Mouse (Mus musculus) limb, embryonic 10.5 days (tissue): ENCODE data around the gene Tbxa2r. TPM values are rescaled to one million over a fixed set of nuclear protein-coding genes. Genes with fewer than 3 reads are reported as not detected.

Experiments
- DNase-seq: peaks from one replicate; pipeline ENCODE4 v3.0.0-alpha.2; 2017; ENCODE audit warnings: low spot score
- H3K27ac ChIP-seq: fragments of 300-500 bp; sonication (generic); 2 replicates; pipeline ENCODE4 v1.5.1; 2016; ENCODE audit warnings: mild to moderate bottlenecking
- H3K27me3 ChIP-seq: fragments of 300-500 bp; sonication (generic); 2 replicates; pipeline ENCODE4 v1.6.1; 2016; ENCODE audit warnings: low read depth, mild to moderate bottlenecking; ENCODE audit not compliant: poor library complexity, severe bottlenecking
- H3K36me3 ChIP-seq: fragments of 300-500 bp; sonication (generic); 2 replicates; pipeline ENCODE4 v1.6.1; 2016; ENCODE audit warnings: mild to moderate bottlenecking, moderate library complexity
- H3K4me1 ChIP-seq: fragments of 300-500 bp; sonication (generic); 2 replicates; pipeline ENCODE4 v1.6.1; 2016
- H3K4me3 ChIP-seq: fragments of 300-500 bp; sonication (generic); 2 replicates; pipeline ENCODE4 v1.5.1; 2016; ENCODE audit warnings: mild to moderate bottlenecking, moderate library complexity
- H3K9me3 ChIP-seq: fragments of 300-500 bp; sonication (generic); replicated peaks from 2 replicates; pipeline ENCODE4 v1.6.1; 2016; ENCODE audit warnings: mild to moderate bottlenecking
- WGBS: fragments of 180-500 bp; shearing (Covaris S2); methylation state at CpG from one replicate; pipeline ENCODE4 v1.1.7; 2016; 5-methylcytosine and 5-hydroxymethylcytosine counted together
- polyA plus RNA-seq: library from polyadenylated mRNA; unstranded; fragments of >200 nt; fragmentation: Nextera tagmentation; extraction: Ambion mirVana; gene quantifications from 2 replicates; pipeline ENCODE4 v1.2.1, GENCODE M21; 2016

Gene Tbxa2r
- polyA plus RNA-seq, 1 experiment from 2014 or later, result 3.2 TPM

- peak overlapping the region; percentile 95 for H3K4me3 ChIP-seq
- no peak for DNase-seq
- peaks cover 60% of the 10 kb centered on the region for H3K4me1 ChIP-seq
- no peaks in the 10 kb centered on the region for H3K27me3 ChIP-seq
- H3K36me3 ChIP-seq, result peaks cover 68% of the 10 kb centered on the region
- WGBS, result 95% methylated on average over 13 of the region's 13 CpGs
- no peaks in the 10 kb centered on the region for H3K9me3 ChIP-seq
- H3K27ac ChIP-seq, result peak overlapping the region; percentile 95
These were observed 9.8 kb upstream of the Tbxa2r start for GRCm38 (mm10) chr10:81318589-81319329.

- WGBS, result 40% methylated on average over 8 of the region's 8 CpGs
- Histone ChIP-seq H3K27me3 (no peaks in the 10 kb centered on the region), H3K27ac (peak overlapping the region; percentile 95), H3K4me3 (peak overlapping the region; percentile 95), H3K9me3 (no peaks in the 10 kb centered on the region), H3K36me3 (peaks cover 68% of the 10 kb centered on the region), H3K4me1 (peaks cover 60% of the 10 kb centered on the region)
- DNase-seq, result no peak
These were observed 9.2 kb upstream of the Tbxa2r start for GRCm38 (mm10) chr10:81319330-81319699.

- H3K4me1 ChIP-seq, result peaks cover 60% of the 10 kb centered on the region
- peak overlapping the region; percentile 95 for H3K4me3 ChIP-seq
- no peaks in the 10 kb centered on the region for H3K27me3 ChIP-seq
- H3K36me3 ChIP-seq, result peaks cover 68% of the 10 kb centered on the region
- peak; percentile 96 for DNase-seq
- H3K27ac ChIP-seq, result peak overlapping the region; percentile 95
- WGBS, result 1% methylated on average over 38 of the region's 38 CpGs
- no peaks in the 10 kb centered on the region for H3K9me3 ChIP-seq
These were observed 8.6 kb upstream of the Tbxa2r start for GRCm38 (mm10) chr10:81319741-81320549.

- H3K27ac ChIP-seq, result peak within 1 kb of the TSS; percentile 95
- no peaks in the 10 kb centered on the region for H3K27me3 ChIP-seq
- no peaks in the 10 kb centered on the region for H3K9me3 ChIP-seq
- peak; percentile 97 for DNase-seq
- H3K36me3 ChIP-seq, result peaks cover 68% of the 10 kb centered on the region
- H3K4me3 ChIP-seq, result peak within 1 kb of the TSS; percentile 95
- H3K4me1 ChIP-seq, result peaks cover 57% of the 10 kb centered on the region
- under 1% methylated on average over 68 of the region's 68 CpGs for WGBS
These were observed 7.8 kb upstream of the Tbxa2r start, which contains the start of gene Cactin for GRCm38 (mm10) chr10:81320550-81321347. Gene Cactin, plus strand, starts transcription at chr10:81321103.

GRCm38 (mm10) chr10:81321436-81321835 is 7.1 kb upstream of the Tbxa2r start:
- H3K36me3 ChIP-seq, result peaks cover 68% of the 10 kb centered on the region
- 3% methylated on average over 20 of the region's 20 CpGs for WGBS
- H3K4me1 ChIP-seq, result peaks cover 53% of the 10 kb centered on the region
- no peaks in the 10 kb centered on the region for H3K27me3 ChIP-seq
- peak overlapping the region; percentile 95 for H3K27ac ChIP-seq
- H3K9me3 ChIP-seq, result no peaks in the 10 kb centered on the region
- H3K4me3 ChIP-seq, result peak overlapping the region; percentile 95
- DNase-seq, result no peak

- 96% methylated on average over 27 of the region's 27 CpGs for WGBS
- H3K36me3 ChIP-seq, result peaks cover 69% of the 10 kb centered on the region
These were observed 6.1 kb upstream of the Tbxa2r start for GRCm38 (mm10) chr10:81322444-81322843.

GRCm38 (mm10) chr10:81323141-81323775 is 5.3 kb upstream of the Tbxa2r start:
- 95% methylated on average over 23 of the region's 23 CpGs for WGBS
- peaks cover 68% of the 10 kb centered on the region for H3K36me3 ChIP-seq
- H3K27ac ChIP-seq, result no peak overlapping the region
- no peaks in the 10 kb centered on the region for H3K27me3 ChIP-seq
- H3K4me3 ChIP-seq, result no peak overlapping the region
- no peak for DNase-seq
- H3K9me3 ChIP-seq, result no peaks in the 10 kb centered on the region
- peaks cover 52% of the 10 kb centered on the region for H3K4me1 ChIP-seq

More at GRCm38 (mm10) chr10:81322444-81322843, 6.1 kb upstream of the Tbxa2r start:
- H3K27ac ChIP-seq, result no peak overlapping the region
- H3K4me1 ChIP-seq, result peaks cover 52% of the 10 kb centered on the region
- no peaks in the 10 kb centered on the region for H3K27me3 ChIP-seq
- no peak for DNase-seq
- H3K4me3 ChIP-seq, result peak overlapping the region; percentile 95
- H3K9me3 ChIP-seq, result no peaks in the 10 kb centered on the region

- Histone ChIP-seq H3K4me1 (peaks cover 52% of the 10 kb centered on the region), H3K36me3 (peaks cover 64% of the 10 kb centered on the region), H3K9me3 (no peaks in the 10 kb centered on the region), H3K27ac (no peak overlapping the region), H3K4me3 (peak overlapping the region; percentile 8; the same call in 1 of the 2 replicates), H3K27me3 (no peaks in the 10 kb centered on the region)
- no peak for DNase-seq
- 94% methylated on average over 18 of the region's 18 CpGs for WGBS
These were observed 4.6 kb upstream of the Tbxa2r start for GRCm38 (mm10) chr10:81323791-81324530.

GRCm38 (mm10) chr10:81325176-81325575 is 3.4 kb upstream of the Tbxa2r start:
- no peak overlapping the region for H3K27ac ChIP-seq
- H3K9me3 ChIP-seq, result no peaks in the 10 kb centered on the region
- no peak overlapping the region for H3K4me3 ChIP-seq
- peaks cover 53% of the 10 kb centered on the region for H3K4me1 ChIP-seq
- peaks cover 71% of the 10 kb centered on the region for H3K36me3 ChIP-seq
- no peak for DNase-seq
- no peaks in the 10 kb centered on the region for H3K27me3 ChIP-seq
- WGBS, result 94% methylated on average over 21 of the region's 21 CpGs

GRCm38 (mm10) chr10:81325781-81326180 is 2.8 kb upstream of the Tbxa2r start:
- peaks cover 71% of the 10 kb centered on the region for H3K36me3 ChIP-seq
- H3K4me1 ChIP-seq, result peaks cover 57% of the 10 kb centered on the region
- no peaks in the 10 kb centered on the region for H3K9me3 ChIP-seq
- H3K27ac ChIP-seq, result 0 out of 2 replicates have a peak overlapping the region, but pooled peaks have one; percentile 11
- H3K4me3 ChIP-seq, result no peak overlapping the region
- H3K27me3 ChIP-seq, result no peaks in the 10 kb centered on the region
- no peak for DNase-seq
- WGBS, result 95% methylated on average over 18 of the region's 18 CpGs

- Histone ChIP-seq H3K9me3 (no peaks in the 10 kb centered on the region), H3K27ac (peak overlapping the region; percentile 27; the same call in 1 of the 2 replicates), H3K27me3 (peaks cover 6% of the 10 kb centered on the region), H3K36me3 (peaks cover 71% of the 10 kb centered on the region), H3K4me3 (no peak overlapping the region), H3K4me1 (peaks cover 53% of the 10 kb centered on the region)
- WGBS, result 87% methylated on average over 6 of the region's 6 CpGs
- DNase-seq, result no peak
These were observed 1.7 kb upstream of the Tbxa2r start for GRCm38 (mm10) chr10:81326858-81327257.
